Mouse (Mus musculus): ENCODE data around the gene Ell.
A peak's percentile ranks its signal among the peaks of the same experiment; 100 is the strongest.

GRCm38 (mm10) chr8:70618888-70619334 is 79.7 kb downstream of the Ell start:
- no peak for TF ChIP-seq CTCF (IDR thresholded peaks at IDR 0.05; ENCODE audit: low read depth, low read length)
- TF ChIP-seq POLR2A (IDR thresholded peaks at IDR 0.05; ENCODE audit: insufficient read depth, low read length), result peak; percentile 82
